Mouse (Mus musculus) megakaryocyte, embryonic 14.5 days (primary cell): Measurements from ENCODE around the gene Itga9.

Experiments
- FLI1 ChIP-seq: IDR thresholded peaks from 2 replicates; pipeline ENCODE4 v1.6.1; 2012; ENCODE audit warnings: low read length, inconsistent platforms, mixed read lengths
- GATA1 ChIP-seq: IDR thresholded peaks from 3 replicates; pipeline ENCODE4 v1.6.1; 2012; ENCODE audit warnings: mixed read lengths, low read length, inconsistent platforms, borderline replicate concordance

- TF ChIP-seq GATA1 (no peak), FLI1 (no peak)
These were observed 269.2 kb downstream of the Itga9 start for GRCm38 (mm10) chr9:118875705-118876104.
